Mouse (Mus musculus) forebrain, embryonic 11.5 days (tissue): ENCODE measurements at regions not wholly inside any gene's neighbourhood (a gene's known extent, or its start where the extent isn't known, plus 50 kb on each side); places are given as distances from the start of the nearest gene placed in this dataset.

Experiments
- ATAC-seq: fragments of 200-750 bp; cut with Nextera tagmentation; replicated peaks from 2 replicates; pipeline ENCODE4 v1.8.0; 2017; ENCODE audit warnings: moderate TSS enrichment; ENCODE audit not compliant: low FRiP score
- DNase-seq: peaks from one replicate; pipeline ENCODE4 v3.0.0-alpha.2; 2017; ENCODE audit warnings: low spot score
- H3K27ac ChIP-seq: fragments of 300-500 bp; sonication (generic); 2 replicates; pipeline ENCODE4 v1.5.1; 2014; ENCODE audit warnings: low read depth, low read length
- H3K27me3 ChIP-seq: fragments of 300-500 bp; sonication (generic); 2 replicates; pipeline ENCODE4 v1.6.1; 2014; ENCODE audit warnings: mild to moderate bottlenecking, low read length, mixed read lengths; ENCODE audit not compliant: control insufficient read depth, insufficient read depth
- H3K36me3 ChIP-seq: fragments of 300-500 bp; sonication (generic); 2 replicates; pipeline ENCODE4 v1.6.1; 2014; ENCODE audit warnings: mild to moderate bottlenecking, low read length, moderate library complexity, mixed read lengths; ENCODE audit not compliant: control insufficient read depth, insufficient read depth
- H3K4me1 ChIP-seq: fragments of 300-500 bp; sonication (generic); replicated peaks from 2 replicates; pipeline ENCODE4 v1.6.1; 2014; ENCODE audit warnings: low read length, mixed read lengths; ENCODE audit not compliant: control insufficient read depth, insufficient read depth
- H3K4me2 ChIP-seq: fragments of 300-500 bp; sonication (generic); 2 replicates; pipeline ENCODE4 v1.6.1; 2014; ENCODE audit warnings: low read depth, mild to moderate bottlenecking, low read length, moderate library complexity, mixed read lengths; ENCODE audit not compliant: severe bottlenecking
- H3K4me3 ChIP-seq: fragments of 300-500 bp; sonication (generic); 2 replicates; pipeline ENCODE4 v1.5.1; 2014; ENCODE audit warnings: low read depth, low read length
- H3K9ac ChIP-seq: fragments of 300-500 bp; sonication (generic); 2 replicates; pipeline ENCODE4 v1.6.1; 2014; ENCODE audit warnings: low read length
- H3K9me3 ChIP-seq: fragments of 300-500 bp; sonication (generic); 2 replicates; pipeline ENCODE4 v1.6.1; 2016; ENCODE audit warnings: low read length, mixed read lengths; ENCODE audit not compliant: control insufficient read depth
- WGBS: fragments of 180-500 bp; shearing (Covaris S2); extraction: QIAGEN DNeasy Blood & Tissue Kit; methylation state at CpG from one replicate; pipeline ENCODE4 v1.1.7; 2014; 5-methylcytosine and 5-hydroxymethylcytosine counted together

DNA sequence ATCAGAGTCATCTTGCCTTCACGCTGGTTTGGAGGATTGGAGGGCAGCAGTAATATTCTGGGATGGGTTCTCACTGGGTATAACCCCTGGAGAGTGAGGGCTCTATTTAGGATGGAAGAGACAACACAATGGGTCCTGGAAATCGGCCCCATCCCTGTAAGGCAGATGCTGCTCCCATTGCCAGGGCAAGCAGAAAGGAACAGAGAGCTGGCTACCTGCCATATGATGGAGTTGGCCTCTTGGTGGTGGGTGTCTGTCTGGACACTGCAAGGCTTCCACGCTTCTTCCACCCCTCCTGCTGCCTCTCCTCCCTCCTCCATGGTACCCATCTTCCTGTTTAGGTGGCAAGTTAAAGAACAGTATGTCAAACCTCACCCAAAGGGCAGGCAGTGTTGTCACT, 308.6 kb downstream of the Glrx3 start:
- Histone ChIP-seq H3K27ac (no peak overlapping the region), H3K4me3 (no peak overlapping the region), H3K27me3 (no peaks in the 10 kb centered on the region), H3K4me1 (no peaks in the 10 kb centered on the region), H3K36me3 (no peaks in the 10 kb centered on the region), H3K9ac (no peak overlapping the region), H3K9me3 (no peaks in the 10 kb centered on the region), H3K4me2 (no peak overlapping the region)
- no peak for ATAC-seq
- 84% methylated on average over 3 of the region's 3 CpGs for WGBS
- DNase-seq, result no peak

DNA sequence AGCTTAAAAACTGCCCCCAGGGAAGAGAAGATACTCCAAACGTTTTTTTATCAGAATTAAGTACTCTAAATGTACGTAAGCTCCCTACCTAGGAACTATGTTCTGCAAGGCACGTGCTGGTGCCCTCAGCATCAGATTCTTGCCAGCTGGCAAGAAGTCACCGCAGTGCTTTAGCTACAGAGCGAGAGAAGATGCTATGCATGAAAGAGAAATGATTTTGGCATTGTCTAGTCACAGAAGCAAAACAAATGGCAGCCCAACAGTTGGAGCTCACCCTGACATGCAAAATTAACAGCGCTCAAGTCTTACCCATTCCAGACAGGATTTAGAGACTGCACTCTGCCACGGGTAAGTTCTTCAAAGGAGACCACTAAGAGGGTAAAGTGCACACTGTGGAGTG, 311.5 kb downstream of the Glrx3 start:
- no peak overlapping the region for H3K27ac ChIP-seq
- no peak overlapping the region for H3K9ac ChIP-seq
- H3K9me3 ChIP-seq, result no peaks in the 10 kb centered on the region
- DNase-seq, result no peak
- 75% methylated on average over 7 of the region's 7 CpGs for WGBS
- H3K4me1 ChIP-seq, result no peaks in the 10 kb centered on the region
- H3K36me3 ChIP-seq, result no peaks in the 10 kb centered on the region
- H3K4me3 ChIP-seq, result no peak overlapping the region
- H3K4me2 ChIP-seq, result no peak overlapping the region
- no peaks in the 10 kb centered on the region for H3K27me3 ChIP-seq
- no peak for ATAC-seq

DNA sequence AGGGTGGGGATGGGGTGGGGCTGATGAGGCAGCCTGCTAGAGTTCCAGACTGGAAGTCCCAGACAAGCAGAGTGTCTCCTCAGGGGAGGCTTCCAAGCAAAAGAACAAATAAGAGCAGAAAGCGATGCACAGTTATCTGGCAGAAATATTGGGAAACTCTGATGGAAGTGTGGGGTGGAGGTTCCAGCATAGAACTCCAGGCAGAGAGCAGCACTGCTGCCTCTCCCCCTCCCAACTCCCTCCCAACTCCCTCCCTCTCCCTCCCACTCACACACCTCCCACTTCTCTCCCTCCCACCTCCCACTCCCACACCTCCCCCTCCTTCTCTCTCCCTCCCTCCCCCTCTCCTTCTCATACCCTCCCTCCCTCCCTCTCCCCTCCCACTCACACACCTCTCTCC, 313.3 kb downstream of the Glrx3 start:
- H3K9me3 ChIP-seq, result no peaks in the 10 kb centered on the region
- DNase-seq, result no peak
- WGBS, result 76% methylated on average over 1 of the region's 1 CpGs
- H3K36me3 ChIP-seq, result no peaks in the 10 kb centered on the region
- H3K27ac ChIP-seq, result no peak overlapping the region
- no peak overlapping the region for H3K4me2 ChIP-seq
- H3K4me1 ChIP-seq, result no peaks in the 10 kb centered on the region
- H3K9ac ChIP-seq, result no peak overlapping the region
- no peak for ATAC-seq
- H3K4me3 ChIP-seq, result no peak overlapping the region
- no peaks in the 10 kb centered on the region for H3K27me3 ChIP-seq

DNA sequence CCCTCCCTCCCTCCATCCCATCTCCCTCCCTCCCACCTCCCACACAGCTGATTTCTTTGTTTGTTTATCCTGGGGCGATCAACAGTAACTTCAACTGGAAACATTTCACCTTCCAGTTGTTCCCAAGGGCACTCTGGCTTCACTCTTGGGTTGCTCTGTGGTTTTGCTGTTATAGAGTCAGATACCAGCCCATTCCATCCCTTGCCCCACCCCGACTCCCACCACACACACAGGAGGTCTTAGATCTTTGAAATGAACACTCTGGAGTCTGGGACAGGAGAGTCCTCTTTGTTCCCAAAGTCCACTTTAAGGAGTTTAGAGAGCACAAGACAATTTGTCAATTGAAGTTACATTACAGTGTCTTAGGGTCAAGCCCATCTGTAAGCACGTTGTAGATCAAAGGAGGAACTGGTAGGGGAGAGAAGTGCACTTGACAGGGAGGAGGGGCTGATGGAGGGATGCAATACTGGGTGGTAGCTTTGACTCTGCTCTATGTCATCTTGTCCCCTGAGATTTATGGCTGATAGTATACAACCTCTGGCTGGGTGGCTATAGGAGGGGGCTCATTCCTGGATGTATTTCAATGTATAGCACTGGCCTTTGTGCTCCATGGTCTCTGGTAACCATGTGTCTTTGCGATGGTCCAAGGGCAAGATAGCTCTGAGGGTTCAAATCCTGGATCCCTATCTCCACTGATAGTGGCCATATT, 313.9 kb downstream of the Glrx3 start:
- Histone ChIP-seq H3K27me3 (no peaks in the 10 kb centered on the region), H3K27ac (no peak overlapping the region), H3K4me2 (no peak overlapping the region), H3K4me3 (no peak overlapping the region), H3K36me3 (no peaks in the 10 kb centered on the region), H3K9me3 (no peaks in the 10 kb centered on the region), H3K4me1 (no peaks in the 10 kb centered on the region), H3K9ac (no peak overlapping the region)
- 61% methylated on average over 4 of the region's 4 CpGs for WGBS
- ATAC-seq (no peak), DNase-seq (no peak)

DNA sequence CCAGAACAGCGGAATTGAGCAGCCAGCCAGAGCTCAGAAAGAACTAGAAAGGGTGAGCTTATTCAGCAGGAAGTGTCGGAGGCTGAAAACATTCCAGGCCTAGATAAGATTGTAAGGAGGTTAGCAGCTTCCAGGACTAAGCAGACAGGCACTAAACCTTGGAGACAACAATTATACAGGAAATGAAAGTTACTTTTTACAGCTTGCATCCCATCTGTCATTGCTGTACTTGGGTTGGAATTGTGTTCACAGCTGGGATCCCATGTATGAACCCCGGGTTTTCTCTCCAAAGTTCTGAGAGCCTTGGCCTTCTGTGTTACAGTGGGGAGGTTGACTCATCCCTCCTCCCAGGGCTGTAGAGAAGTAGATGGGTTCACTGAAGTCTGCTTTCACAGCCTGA, 328.5 kb downstream of the Glrx3 start:
- H3K9me3 ChIP-seq, result no peaks in the 10 kb centered on the region
- 83% methylated on average over 3 of the region's 3 CpGs for WGBS
- no peak overlapping the region for H3K9ac ChIP-seq
- ATAC-seq (no peak), DNase-seq (peak; percentile 26)
- no peak overlapping the region for H3K4me2 ChIP-seq
- H3K36me3 ChIP-seq, result no peaks in the 10 kb centered on the region
- H3K4me3 ChIP-seq, result no peak overlapping the region
- no peaks in the 10 kb centered on the region for H3K4me1 ChIP-seq
- no peak overlapping the region for H3K27ac ChIP-seq
- H3K27me3 ChIP-seq, result no peaks in the 10 kb centered on the region

DNA sequence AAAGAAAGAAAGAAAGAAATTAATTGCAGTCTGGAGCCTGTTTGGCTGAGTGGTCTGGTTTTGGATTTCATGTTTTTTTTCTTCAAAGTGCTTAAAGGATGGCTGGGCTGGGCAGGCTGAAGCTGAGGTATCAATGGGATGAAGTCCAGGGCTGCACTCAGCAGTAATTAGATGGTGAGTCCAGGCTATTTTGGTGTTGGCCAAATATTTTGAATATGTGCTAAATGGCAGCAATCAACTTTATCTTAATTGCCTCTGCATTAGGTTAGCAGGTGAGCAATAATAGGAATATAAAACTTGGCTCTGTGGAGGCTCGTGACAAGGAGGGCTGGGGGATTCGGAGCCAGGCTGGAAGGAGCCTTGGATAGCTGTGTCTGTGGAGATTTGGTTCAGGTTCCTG, 329.3 kb downstream of the Glrx3 start:
- Histone ChIP-seq H3K4me3 (no peak overlapping the region), H3K27ac (no peak overlapping the region), H3K4me2 (no peak overlapping the region), H3K36me3 (no peaks in the 10 kb centered on the region), H3K27me3 (no peaks in the 10 kb centered on the region), H3K9ac (no peak overlapping the region), H3K9me3 (no peaks in the 10 kb centered on the region), H3K4me1 (no peaks in the 10 kb centered on the region)
- DNase-seq, result peak; percentile 30
- 80% methylated on average over 2 of the region's 2 CpGs for WGBS
- ATAC-seq, result no peak

DNA sequence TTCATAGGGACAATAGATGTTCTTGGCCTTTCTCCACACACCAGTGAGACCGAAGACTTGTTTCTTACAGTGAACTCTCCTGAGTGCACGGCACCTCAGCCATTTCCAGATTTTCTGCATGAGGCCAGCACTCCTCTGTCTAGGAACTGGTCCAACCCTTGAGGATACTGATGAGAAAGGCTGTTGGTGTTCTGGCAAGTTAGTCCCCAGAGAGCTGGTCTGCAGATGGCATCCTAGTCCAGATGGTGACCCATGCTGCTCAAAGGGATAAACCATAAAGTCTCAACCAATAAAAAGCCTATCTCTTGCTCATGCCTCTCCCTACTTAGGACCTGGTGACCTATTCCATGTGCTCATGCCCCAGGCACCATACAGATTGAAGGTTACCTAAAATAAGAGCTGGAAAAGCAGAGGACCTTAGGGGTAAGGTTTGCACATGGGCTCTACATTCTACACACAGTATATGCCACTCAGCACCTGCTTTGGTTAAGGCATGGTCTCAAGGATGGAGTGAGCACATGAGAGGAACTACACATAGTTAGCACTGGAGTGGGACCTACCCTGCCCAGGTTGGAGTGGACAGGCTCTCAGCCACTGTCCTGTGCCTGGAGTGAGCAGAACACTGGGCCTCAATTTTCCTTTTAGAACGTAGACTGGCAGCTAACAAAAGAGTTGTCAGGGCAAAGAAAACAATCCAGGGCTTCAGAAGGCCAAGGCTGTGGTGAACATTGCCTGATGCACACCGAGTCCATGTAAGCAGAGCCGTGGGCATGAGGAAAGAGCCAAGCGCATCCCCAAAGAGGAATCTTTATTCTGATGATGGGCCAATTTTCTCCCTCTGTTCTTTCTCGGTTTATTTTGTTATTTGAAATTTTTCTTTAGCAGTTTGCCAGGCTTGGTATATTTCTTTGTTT, 335.9 kb downstream of the Glrx3 start:
- H3K4me1 ChIP-seq, result peaks cover 3% of the 10 kb centered on the region; the same call in 1 of the 2 replicates
- H3K4me3 ChIP-seq, result no peak overlapping the region
- H3K9ac ChIP-seq, result no peak overlapping the region
- no peaks in the 10 kb centered on the region for H3K36me3 ChIP-seq
- no peak overlapping the region for H3K4me2 ChIP-seq
- H3K9me3 ChIP-seq, result no peaks in the 10 kb centered on the region
- DNase-seq, result peak; percentile 47
- no peaks in the 10 kb centered on the region for H3K27me3 ChIP-seq
- ATAC-seq, result 0 out of 2 replicates have a peak, but pooled peaks have one; percentile 49
- peak overlapping the region; percentile 31; the same call in 1 of the 2 replicates for H3K27ac ChIP-seq
- 75% methylated on average over 7 of the region's 7 CpGs for WGBS

DNA sequence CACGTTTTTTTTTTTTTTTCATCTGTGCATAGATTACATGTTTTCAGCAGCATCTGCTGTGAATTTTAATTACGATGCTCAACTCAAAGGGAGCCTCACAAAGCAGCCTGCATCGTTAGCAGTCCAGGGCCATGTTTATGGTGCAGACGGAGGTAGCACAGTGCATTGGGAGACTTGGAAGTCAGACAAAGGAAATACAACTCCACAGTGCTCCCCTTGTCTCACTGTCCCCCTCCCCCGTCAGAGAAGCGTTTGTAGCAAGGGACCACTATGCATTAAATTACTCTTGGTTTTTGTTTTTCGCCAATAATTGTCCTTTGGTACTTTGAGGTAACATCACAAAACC, 336.5 kb downstream of the Glrx3 start:
- Histone ChIP-seq H3K27me3 (no peaks in the 10 kb centered on the region), H3K27ac (peak overlapping the region; percentile 59; the same call in 1 of the 2 replicates), H3K4me1 (peaks cover 3% of the 10 kb centered on the region; the same call in 1 of the 2 replicates), H3K9me3 (no peaks in the 10 kb centered on the region), H3K4me3 (no peak overlapping the region), H3K4me2 (no peak overlapping the region), H3K36me3 (no peaks in the 10 kb centered on the region), H3K9ac (no peak overlapping the region)
- ATAC-seq (peak; percentile 73; the same call in 1 of the 2 replicates), DNase-seq (peak; percentile 41)
- WGBS, result 38% methylated on average over 7 of the region's 7 CpGs
